Mouse (Mus musculus): ENCODE measurements around the gene Ube2e1. TPM values are rescaled to one million over a fixed set of nuclear protein-coding genes. Genes with fewer than 3 reads are reported as not detected.

The Ube2e1 gene
- total RNA-seq (2022), result 100 to 1,000 TPM; 110 to 135 (median 116) TPM

DNA sequence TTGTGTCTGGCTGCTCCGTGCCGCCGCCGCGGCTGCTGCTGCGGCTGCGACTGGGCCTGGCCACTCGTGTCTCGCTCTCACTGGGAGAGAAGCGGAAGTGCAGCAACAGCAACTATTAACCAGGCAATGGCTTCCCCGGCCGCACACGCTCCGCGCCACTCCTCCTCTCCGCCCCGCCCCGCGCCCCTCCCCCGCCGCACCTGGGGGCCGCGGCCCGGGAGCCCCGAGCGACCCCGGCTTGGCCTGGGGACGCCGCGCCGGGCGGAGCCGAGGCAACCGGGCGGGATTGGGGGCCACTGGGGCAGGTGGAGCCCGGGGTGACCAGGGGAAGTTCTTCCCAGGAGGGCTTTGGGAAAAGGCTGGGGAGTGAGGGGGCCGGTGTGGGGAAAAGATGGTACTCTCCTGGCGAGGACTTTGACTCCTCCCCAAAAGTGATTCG is at the start of gene Ube2e1:
Ube2e1 (minus strand) TSS at position 167 of the 439 bp plus-strand sequence.
- peak; percentile 32 to 57 for DNase-seq (ENCODE audit: low spot score in 2 of 2)

- no peak for DNase-seq (ENCODE audit: low spot score in 2 of 2)
Observed at GRCm38 (mm10) chr14:18379841-18380240, 48.2 kb upstream of the Ube2e1 start.

DNA sequence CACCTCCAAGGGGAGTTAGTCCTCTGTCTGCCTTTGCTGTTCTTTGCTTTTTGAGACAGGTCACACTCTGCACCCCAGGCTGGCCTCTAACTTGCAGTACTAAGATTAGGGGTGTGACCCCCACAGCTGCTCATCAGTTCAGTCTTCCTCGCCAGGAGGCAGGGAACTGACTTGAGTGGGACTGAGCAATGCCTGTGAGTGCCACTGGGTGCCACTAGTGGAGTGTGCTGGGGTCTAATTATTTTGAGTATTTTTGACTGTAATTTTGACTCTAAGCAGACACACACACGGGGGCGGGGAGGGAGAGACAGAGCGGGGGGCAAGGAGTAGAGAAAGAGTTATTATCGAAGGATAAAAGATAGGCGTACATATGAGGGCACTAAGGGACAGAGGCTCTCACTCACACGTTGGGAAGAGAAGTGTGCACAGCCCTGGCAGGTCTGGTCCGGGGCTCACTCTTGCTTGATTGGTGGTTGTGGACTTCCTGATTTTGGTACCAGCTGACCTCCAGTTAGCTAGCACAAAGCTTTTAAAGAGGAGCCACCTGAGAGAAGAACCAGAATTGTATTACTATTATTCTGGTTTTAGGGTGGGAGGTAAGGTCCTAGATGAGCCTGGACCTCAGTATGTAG is 46.4 kb upstream of the Ube2e1 start:
- DNase-seq (ENCODE audit: low spot score in 2 of 2), result peak in 1 of 2 experiments; percentile 33

GRCm38 (mm10) chr14:18376206-18376605 is 44.5 kb upstream of the Ube2e1 start:
- DNase-seq (ENCODE audit: low spot score in 2 of 2), result no peak

DNA sequence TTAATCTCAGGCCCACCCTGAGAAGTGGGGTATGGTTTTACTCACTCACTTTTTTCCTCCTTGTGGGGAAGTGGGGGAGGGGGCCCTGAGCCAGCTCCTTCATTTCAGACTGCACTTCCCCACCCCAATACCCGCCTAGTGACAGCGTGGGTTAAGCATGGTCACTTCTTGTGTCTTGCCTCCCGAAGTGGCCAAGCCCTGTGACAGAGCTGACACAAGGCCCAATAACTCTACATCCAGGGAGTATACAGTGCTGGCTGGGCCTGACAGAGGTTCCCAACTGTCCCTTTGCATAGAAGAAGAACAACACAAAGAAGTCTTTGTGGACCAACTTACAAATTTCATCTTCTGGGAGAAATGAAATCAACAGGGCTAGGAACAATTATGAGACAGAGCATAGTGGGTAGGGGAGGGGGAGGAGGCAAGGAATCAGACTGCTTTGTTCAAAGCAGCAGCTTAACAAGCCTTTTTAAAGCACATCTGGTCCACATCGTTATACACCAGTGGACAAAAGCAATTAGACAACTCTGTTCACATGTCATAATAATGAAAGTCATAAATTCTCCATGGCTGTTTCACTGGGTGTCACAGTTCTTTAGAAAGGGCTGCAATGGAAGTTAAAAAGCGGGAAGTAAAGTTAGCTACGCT is 42.2 kb upstream of the Ube2e1 start:
- DNase-seq (ENCODE audit: low spot score in 2 of 2), result no peak

- DNase-seq (ENCODE audit: low spot score in 2 of 2), result peak; percentile 19 to 33
Observed at GRCm38 (mm10) chr14:18372761-18373610, 41.3 kb upstream of the Ube2e1 start.

DNA sequence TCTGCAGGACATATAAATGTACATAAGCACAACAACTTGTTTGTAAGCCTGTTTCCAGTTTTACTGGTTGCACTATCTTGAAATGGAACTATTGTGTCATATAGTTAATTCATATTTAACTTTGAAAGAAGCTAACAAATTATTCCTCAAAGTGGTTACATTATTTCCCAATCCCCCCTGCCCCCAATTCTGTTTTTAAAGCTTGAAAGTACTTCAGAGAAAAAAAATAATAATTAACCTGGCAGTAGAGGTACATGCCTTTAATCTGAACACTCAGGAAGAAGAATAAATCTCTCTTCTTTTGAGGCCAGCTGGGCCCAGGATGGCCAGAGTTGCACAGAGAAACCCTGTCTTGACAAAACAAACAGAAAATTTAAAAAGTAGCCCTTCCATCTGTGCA is 37.4 kb upstream of the Ube2e1 start:
- no peak for DNase-seq (ENCODE audit: low spot score in 2 of 2)

DNA sequence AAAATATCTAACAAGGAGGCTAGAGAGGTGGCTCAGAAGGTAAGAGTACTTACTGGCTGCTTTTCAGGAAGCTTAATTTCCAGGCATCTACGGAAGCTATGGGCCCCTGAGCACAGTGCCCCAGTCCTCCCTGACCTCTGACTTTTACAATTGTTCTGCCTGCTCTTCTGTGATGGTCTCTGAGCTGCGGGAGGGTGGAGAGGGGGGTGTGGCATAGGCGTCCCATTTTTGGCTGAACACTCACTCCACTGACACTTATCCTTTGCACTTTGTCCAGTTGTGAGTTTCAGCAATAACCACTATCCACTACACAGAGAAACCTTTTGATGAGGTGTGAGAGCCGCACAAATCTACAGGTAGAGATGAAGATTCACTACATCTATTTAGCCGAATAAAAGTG is 35.4 kb upstream of the Ube2e1 start:
- no peak for DNase-seq (ENCODE audit: low spot score in 2 of 2)

- no peak for DNase-seq (ENCODE audit: low spot score in 2 of 2)
Observed at GRCm38 (mm10) chr14:18364321-18364720, 32.7 kb upstream of the Ube2e1 start.

GRCm38 (mm10) chr14:18356442-18356841 is 24.8 kb upstream of the Ube2e1 start:
- DNase-seq (ENCODE audit: low spot score in 2 of 2), result no peak

- no peak for DNase-seq (ENCODE audit: low spot score in 2 of 2)
Observed at GRCm38 (mm10) chr14:18355514-18356190, 24.0 kb upstream of the Ube2e1 start.

DNA sequence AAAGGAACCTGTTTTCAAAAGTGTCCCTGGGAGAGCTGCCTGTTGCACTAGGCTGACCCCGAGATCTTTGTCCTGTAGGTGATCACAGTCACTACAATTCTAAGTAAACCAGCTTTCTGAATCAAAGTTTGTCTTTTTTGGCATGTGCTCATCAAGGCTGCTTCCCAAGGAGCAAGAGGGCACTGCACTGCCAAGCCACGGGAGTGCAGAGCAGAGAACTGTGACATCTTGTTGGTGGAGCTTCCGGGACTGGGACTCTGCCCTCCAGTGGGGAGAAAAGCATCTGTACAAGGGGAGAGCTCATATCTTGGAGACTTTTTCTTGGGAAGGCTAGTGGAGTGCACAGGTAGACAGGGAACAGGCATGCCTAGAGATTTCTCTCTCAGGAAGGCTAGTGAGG is 21.9 kb upstream of the Ube2e1 start:
- no peak for DNase-seq (ENCODE audit: low spot score in 2 of 2)

DNA sequence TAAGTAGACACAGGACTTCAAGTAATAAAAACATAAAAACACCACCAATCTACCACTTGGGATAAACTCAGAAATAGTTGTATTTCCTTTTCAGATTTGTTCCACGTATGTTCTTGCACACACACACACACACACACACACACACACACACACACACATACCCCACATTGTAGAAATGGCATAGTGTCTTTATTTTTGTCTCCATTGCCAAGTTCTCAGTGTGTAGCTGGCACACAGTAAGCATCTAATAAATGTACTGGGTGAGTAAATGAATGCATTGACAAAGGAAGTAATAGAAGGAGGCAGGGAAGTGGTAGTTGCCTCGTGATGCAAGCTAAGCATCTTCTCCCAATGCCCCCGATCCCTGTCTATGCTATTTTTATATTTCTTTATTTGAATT is 21.3 kb upstream of the Ube2e1 start:
- no peak for DNase-seq (ENCODE audit: low spot score in 2 of 2)

GRCm38 (mm10) chr14:18350680-18351079 is 19.0 kb upstream of the Ube2e1 start:
- DNase-seq (ENCODE audit: low spot score in 2 of 2), result no peak

DNA sequence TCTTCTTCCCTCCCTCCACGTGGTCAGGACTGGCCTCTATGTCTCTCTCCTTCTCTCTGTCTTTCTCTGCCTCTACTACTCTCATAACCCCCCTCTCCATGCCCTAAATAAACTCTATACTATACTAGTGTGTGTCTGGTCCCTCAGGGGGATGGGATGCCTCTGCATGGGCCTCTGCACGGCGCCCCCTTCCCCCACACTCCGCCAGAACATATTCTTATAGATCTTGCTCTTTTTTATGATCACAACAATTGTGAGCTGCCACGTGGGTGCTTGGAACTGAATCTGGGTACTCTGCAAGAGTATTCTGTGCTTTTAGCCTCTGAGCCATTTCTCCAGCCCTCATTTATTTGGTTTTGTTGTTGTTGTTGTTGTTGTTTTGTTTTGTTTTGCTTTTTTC is 18.2 kb upstream of the Ube2e1 start:
- DNase-seq (ENCODE audit: low spot score in 2 of 2), result no peak

- DNase-seq (ENCODE audit: low spot score in 2 of 2), result no peak
Observed at GRCm38 (mm10) chr14:18343589-18343988, 11.9 kb upstream of the Ube2e1 start.

DNA sequence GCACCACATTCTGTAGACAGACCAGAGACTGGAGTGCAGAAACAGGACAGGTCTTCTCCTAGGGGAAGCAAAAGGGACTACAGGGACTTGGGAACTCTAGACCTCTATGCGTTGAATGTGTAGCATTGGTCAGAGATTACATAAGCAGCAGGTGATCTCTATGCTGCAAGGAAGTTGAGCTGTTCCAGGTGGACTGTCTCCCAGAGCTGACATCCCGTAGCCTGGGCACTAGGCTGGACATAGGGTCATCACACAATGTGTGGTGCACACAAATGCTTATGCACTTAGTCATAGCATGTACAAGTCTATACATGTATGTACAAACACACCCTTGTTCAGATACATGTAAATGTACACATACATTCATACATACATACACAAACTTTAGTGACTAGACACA is 11.1 kb upstream of the Ube2e1 start:
- DNase-seq (ENCODE audit: low spot score in 2 of 2), result no peak

GRCm38 (mm10) chr14:18341088-18341487 is 9.4 kb upstream of the Ube2e1 start:
- DNase-seq (ENCODE audit: low spot score in 2 of 2), result no peak

- DNase-seq (ENCODE audit: low spot score in 2 of 2), result no peak
Observed at GRCm38 (mm10) chr14:18336106-18336505, 4.4 kb upstream of the Ube2e1 start.

DNA sequence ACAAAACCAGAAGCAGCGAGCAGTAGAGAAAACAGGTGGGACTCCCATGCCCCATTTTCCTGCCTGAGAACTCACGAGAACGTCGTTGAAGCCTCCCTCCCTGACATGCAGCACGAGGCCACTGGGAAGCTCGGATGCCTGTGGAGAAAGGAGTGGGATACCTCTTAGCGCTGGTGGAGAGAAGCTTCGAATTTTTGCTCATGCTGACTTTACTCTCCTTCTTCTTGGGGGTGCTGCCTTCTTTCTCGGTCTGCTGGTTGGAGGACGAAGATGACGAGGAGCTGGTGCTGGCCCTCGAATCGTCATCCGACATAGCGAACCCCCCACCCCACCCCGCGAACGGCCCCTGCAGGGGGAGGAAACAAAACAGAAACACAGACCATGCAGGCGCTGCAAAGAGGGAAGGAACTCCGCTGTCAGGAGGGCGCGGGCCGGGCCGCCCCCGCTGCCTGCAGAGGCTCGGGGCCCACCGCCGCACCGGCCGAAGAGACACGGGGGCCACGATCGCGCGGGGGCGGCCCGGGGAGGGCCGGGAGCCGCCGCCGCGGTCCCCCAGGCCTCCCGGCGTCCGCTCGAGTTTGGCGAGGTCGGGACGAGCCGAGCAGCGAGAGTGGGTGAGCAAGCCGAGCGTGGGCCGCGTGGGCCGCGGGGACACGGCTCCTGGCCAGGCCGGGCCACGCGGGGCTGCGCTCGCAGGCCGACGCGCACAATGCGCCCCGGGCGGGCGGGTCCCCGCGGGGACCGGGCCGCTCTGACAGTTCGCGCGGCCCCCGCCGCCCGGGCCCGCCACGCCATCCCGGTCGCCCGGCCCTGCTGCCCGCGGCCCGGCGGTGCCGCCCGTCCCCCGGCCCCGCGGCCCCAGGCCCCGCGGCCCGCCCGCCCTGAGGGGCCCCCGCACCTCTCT is 618 bp downstream of the Ube2e1 start:
- peak; percentile 13 to 15 for DNase-seq (ENCODE audit: low spot score in 2 of 2)

Data from layer of hippocampus, adult 8-10 months (tissue).